Mouse (Mus musculus) liver, embryonic 11.5 days (tissue): ENCODE measurements around the gene Vmn1r34. TPM values are rescaled to one million over a fixed set of nuclear protein-coding genes. Genes with fewer than 3 reads are reported as not detected.
"Not testable (repeated sequence)": the region's sequence is repeated elsewhere in the genome, so short reads cannot be mapped to it uniquely, and the experiment has no call there.

Experiments used
- ATAC-seq: fragments of 200-750 bp; cut with Nextera tagmentation; replicated peaks from 2 replicates; pipeline ENCODE4 v1.8.0; 2017; ENCODE audit warnings: moderate number of reproducible peaks, mild to moderate bottlenecking, moderate TSS enrichment, moderate library complexity; ENCODE audit not compliant: low FRiP score
- DNase-seq: peaks from one replicate; pipeline ENCODE4 v3.0.0-alpha.2; 2017; ENCODE audit warnings: low spot score
- H3K27ac ChIP-seq: fragments of 300-500 bp; sonication (generic); 2 replicates; pipeline ENCODE4 v1.5.1; 2014; ENCODE audit warnings: mild to moderate bottlenecking, low read depth, low read length, control low read depth
- H3K27me3 ChIP-seq: fragments of 300-500 bp; sonication (generic); replicated peaks from 2 replicates; pipeline ENCODE4 v1.6.1; 2014; ENCODE audit warnings: low read length, mixed read lengths; ENCODE audit not compliant: control insufficient read depth, insufficient read depth
- H3K36me3 ChIP-seq: fragments of 300-500 bp; sonication (generic); 2 replicates; pipeline ENCODE4 v1.6.1; 2014; ENCODE audit warnings: mild to moderate bottlenecking, low read length, moderate library complexity, mixed read lengths; ENCODE audit not compliant: control insufficient read depth, insufficient read depth
- H3K4me1 ChIP-seq: fragments of 300-500 bp; sonication (generic); replicated peaks from 2 replicates; pipeline ENCODE4 v1.6.1; 2014; ENCODE audit warnings: low read length, mixed read lengths; ENCODE audit not compliant: control insufficient read depth, insufficient read depth
- H3K4me2 ChIP-seq: fragments of 300-500 bp; sonication (generic); 2 replicates; pipeline ENCODE4 v1.6.1; 2014; ENCODE audit warnings: mild to moderate bottlenecking, control low read depth, moderate library complexity
- H3K4me3 ChIP-seq: fragments of 300-500 bp; sonication (generic); 2 replicates; pipeline ENCODE4 v1.5.1; 2014; ENCODE audit warnings: low read depth, low read length, control low read depth
- H3K9ac ChIP-seq: fragments of 300-500 bp; sonication (generic); 2 replicates; pipeline ENCODE4 v1.6.1; 2014; ENCODE audit warnings: low read depth, low read length, control low read depth
- H3K9me3 ChIP-seq: fragments of 300-500 bp; sonication (generic); 2 replicates; pipeline ENCODE4 v1.6.1; 2016; ENCODE audit warnings: low read length, inconsistent platforms, mixed read lengths; ENCODE audit not compliant: control insufficient read depth
- WGBS: fragments of 180-500 bp; shearing (Covaris S2); extraction: QIAGEN DNeasy Blood & Tissue Kit; methylation state at CpG from one replicate; pipeline ENCODE4 v1.1.7; 2014; 5-methylcytosine and 5-hydroxymethylcytosine counted together
- polyA plus RNA-seq: library from polyadenylated mRNA; unstranded; fragments of >200 nt; fragmentation: Nextera tagmentation; extraction: Ambion mirVana; gene quantifications from 2 replicates; pipeline ENCODE4 v1.2.1, GENCODE M21; 2014

The Vmn1r34 gene
- not detected in 2 replicates for polyA plus RNA-seq

DNA sequence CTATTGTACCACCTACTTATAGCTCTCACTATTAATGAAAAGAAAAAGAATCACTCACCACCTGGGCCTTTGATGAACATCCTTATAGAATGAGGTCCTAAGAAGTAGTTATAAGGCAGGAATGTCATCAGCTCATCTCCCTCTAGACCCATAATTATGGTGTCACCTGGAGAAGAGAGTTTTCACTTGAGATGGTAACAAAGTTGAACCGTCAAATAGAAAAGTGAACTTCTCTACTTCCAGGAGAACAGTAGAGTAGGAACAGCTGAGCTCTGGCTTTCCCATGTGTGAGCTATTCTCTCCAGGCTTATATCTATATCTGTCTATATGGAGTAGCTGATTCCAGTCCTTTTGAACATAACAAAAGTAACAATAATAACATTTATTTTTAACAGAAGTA, at the start of gene Vmn1r34:
Vmn1r34 (minus strand) TSS at position 101 of the 400 bp plus-strand sequence.
- DNase-seq: no peak
- no peak for ATAC-seq
- 94% methylated on average over 1 of the region's 1 CpGs for WGBS
- Histone ChIP-seq H3K36me3 (no peaks in the 10 kb centered on the region), H3K4me2 (no peak within 1 kb of the TSS), H3K4me3 (no peak within 1 kb of the TSS), H3K4me1 (no peaks in the 10 kb centered on the region), H3K9ac (no peak within 1 kb of the TSS), H3K27ac (no peak within 1 kb of the TSS), H3K9me3 (no peaks in the 10 kb centered on the region), H3K27me3 (no peaks in the 10 kb centered on the region)

DNA sequence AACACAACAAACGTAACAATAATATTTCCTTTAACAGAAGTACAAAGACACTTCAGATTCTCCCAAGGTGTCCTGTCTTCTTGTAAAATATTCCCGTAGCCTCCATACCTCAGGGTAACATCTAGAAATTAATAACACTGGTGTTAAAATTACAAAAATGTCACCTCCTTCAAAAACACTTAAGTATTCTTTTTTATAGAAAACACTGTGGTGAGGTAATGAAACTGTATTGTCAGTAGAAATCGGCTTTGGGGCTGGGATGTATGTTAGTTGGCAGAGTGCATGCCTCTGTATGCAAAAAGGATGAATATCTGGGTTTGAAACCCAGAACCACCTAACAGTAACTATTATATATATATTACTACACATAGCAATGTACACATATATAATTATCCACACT, 42.1 kb upstream of the Vmn1r34 start, which contains the start of gene Vmn1r35:
Vmn1r35 (minus strand) TSS at position 101 of the 400 bp plus-strand sequence.
- no peak for ATAC-seq
- no peaks in the 10 kb centered on the region for H3K36me3 ChIP-seq
- no peaks in the 10 kb centered on the region for H3K4me1 ChIP-seq
- no peak within 1 kb of the TSS for H3K4me2 ChIP-seq
- H3K9me3 ChIP-seq: no peaks in the 10 kb centered on the region
- DNase-seq: no peak
- H3K4me3 ChIP-seq: no peak within 1 kb of the TSS
- WGBS: 74% methylated on average over 3 of the region's 3 CpGs
- no peak within 1 kb of the TSS for H3K27ac ChIP-seq
- no peaks in the 10 kb centered on the region for H3K27me3 ChIP-seq
- no peak within 1 kb of the TSS for H3K9ac ChIP-seq

DNA sequence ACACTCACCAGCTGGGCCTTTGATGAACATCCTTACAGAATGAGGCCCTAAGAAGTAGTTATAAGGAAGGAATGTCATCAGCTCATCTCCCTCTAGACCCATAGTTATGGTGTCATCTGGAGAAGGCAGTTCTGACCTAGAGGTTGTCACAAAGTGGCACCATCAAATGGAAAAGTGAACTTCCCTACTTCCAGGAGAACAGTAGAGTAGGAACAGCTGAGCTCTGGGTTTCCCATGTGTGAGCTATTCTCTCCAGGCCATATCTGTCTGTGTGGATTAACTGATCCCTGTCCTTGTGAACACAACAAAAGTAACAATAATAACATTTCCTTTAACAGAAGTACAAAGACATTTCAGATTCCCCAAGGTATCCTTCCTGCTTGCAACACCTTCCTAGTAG, 25.5 kb downstream of the Vmn1r34 start, which contains the start of gene Vmn1r33:
Vmn1r33 (minus strand) TSS at position 101 of the 400 bp plus-strand sequence.
- H3K9me3 ChIP-seq, H3K4me1 ChIP-seq, ATAC-seq, H3K4me3 ChIP-seq, DNase-seq, H3K4me2 ChIP-seq, H3K27me3 ChIP-seq, H3K9ac ChIP-seq, H3K27ac ChIP-seq, H3K36me3 ChIP-seq: not testable (repeated sequence)

DNA sequence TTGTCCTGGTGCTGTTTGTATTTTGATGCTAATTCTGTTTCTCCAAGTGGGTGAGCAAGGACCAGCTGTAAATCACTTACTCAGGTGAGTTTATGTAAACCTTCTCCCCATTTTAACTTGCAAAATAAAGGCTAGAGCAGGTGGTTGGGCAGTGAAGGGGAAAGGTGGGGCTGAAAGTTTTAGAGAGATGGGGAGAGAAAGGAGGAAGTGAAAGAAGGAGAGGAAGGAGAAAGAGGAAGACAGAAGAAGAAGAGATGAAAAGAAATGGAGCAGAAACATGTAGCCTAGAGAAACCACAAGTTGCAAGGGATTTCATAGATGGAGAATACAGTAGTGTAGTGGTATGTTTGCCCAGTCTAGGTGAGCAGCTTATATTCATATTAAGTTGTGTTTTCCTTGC, 47.9 kb downstream of the Vmn1r34 start:
- no peak for ATAC-seq
- Histone ChIP-seq H3K27me3 (no peaks in the 10 kb centered on the region), H3K9me3 (no peaks in the 10 kb centered on the region), H3K4me2 (no peak overlapping the region), H3K36me3 (no peaks in the 10 kb centered on the region), H3K9ac (no peak overlapping the region), H3K27ac (no peak overlapping the region), H3K4me3 (no peak overlapping the region), H3K4me1 (no peaks in the 10 kb centered on the region)
- DNase-seq: no peak

Other genes with a start within 250 kb of the Vmn1r34 start
- gene Mad2l1, start 108.5 kb downstream of the Vmn1r34 start, polyA plus RNA-seq: 131 and 137 TPM in 2 replicates
- gene Vmn1r32, start 83.8 kb downstream of the Vmn1r34 start, polyA plus RNA-seq: 0.09 TPM in 1 of 2 replicates, not detected in the other
- not detected in 2 replicates for gene Vmn1r33, start 25.6 kb downstream of the Vmn1r34 start, polyA plus RNA-seq
- gene Vmn1r35, start 42.0 kb upstream of the Vmn1r34 start, polyA plus RNA-seq: not detected in 2 replicates
- not detected in 2 replicates for gene Vmn1r36, start 75.3 kb upstream of the Vmn1r34 start, polyA plus RNA-seq
- not detected in 2 replicates for gene Vmn1r37, start 85.5 kb upstream of the Vmn1r34 start, polyA plus RNA-seq
- gene Vmn1r38, start 138.7 kb upstream of the Vmn1r34 start, polyA plus RNA-seq: not detected in 2 replicates
- not detected in 2 replicates for gene Vmn1r39, start 166.7 kb upstream of the Vmn1r34 start, polyA plus RNA-seq